Mouse (Mus musculus): ENCODE results near the gene Acer1. TPM values are rescaled to one million over a fixed set of nuclear protein-coding genes. Genes with fewer than 3 reads are reported as not detected.

The Acer1 gene
- polyA plus RNA-seq, 1 experiment from 2014 or later: not detected

DNA sequence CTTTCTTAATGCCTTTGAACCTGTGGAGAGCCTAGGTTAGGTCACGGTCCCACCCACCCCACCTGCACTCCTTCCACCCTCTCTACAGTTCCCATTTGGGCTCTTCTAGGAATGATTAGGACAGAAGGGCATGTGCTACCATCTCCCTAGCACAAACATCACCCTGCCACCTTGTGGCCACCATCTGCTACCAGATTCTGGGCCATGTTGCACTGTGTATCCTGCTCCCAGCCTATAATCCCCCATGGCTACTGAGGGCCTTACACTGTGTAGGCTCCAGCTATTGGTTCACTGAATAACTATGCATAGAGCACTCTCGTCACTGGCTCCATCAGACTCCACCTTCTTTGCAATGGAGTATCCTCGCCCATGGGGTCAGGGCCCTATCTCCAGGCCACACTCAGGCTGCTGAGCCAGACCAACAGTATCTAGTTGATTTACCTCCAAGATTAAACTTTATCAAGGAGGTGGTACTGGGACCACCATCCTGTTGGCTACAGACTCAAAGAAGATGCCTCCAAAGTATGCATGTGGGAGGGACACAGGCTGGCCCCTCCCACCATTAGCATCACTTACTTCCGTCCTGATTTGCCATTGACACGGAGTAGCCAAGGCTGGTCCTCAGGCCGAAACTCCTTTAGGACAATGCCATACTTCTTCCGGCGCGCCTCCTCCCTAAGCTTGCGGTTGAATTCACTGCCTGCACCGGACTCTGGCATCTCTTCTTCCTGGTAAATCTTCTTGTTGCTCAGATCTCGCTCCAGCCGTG is 25.4 kb upstream of the Acer1 start:
- H3K4me1 ChIP-seq (replicated peaks; ENCODE audit: control insufficient read depth, insufficient read depth, low read length): peaks cover 12% of the 10 kb centered on the region
- no peak for DNase-seq (ENCODE audit: low spot score)
- no peak overlapping the region for H3K9ac ChIP-seq
- H3K27me3 ChIP-seq (ENCODE audit: control insufficient read depth, insufficient read depth, low read length): no peaks in the 10 kb centered on the region
- 95% methylated on average over 13 of the region's 13 CpGs for WGBS
- peaks cover 72% of the 10 kb centered on the region for H3K36me3 ChIP-seq (replicated peaks; ENCODE audit: control insufficient read depth, insufficient read depth)
- H3K4me2 ChIP-seq (replicated peaks): no peak overlapping the region
- H3K9me3 ChIP-seq (ENCODE audit: control insufficient read depth, low read length): no peaks in the 10 kb centered on the region
- no peak for ATAC-seq (ENCODE audit: low FRiP score)
- no peak overlapping the region for H3K27ac ChIP-seq
- H3K4me3 ChIP-seq (replicated peaks; ENCODE audit: low read length): no peak overlapping the region

DNA sequence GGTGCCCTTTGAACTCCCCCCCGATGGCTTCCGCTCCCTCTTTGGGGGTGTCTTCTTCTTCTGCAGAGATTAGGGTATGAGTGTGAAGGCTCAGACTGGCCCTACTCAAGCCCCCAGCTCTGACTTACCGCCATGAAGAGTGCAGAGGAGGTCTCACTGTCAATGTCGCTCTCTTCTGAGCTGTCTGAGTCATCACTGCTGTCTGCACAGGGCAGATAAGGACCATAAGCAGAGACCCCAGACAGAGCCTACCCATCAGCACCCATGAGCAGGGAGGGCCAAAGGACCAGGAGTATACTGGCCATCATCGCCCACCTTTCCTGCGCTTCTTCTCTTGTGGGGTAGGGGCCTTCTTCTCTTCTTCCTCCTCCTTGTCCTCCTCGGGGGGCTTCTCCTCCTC is 22.1 kb upstream of the Acer1 start:
- Histone ChIP-seq H3K27ac (no peak overlapping the region), H3K4me2 (replicated peaks) (no peak overlapping the region), H3K4me1 (replicated peaks; ENCODE audit: control insufficient read depth, insufficient read depth, low read length) (no peaks in the 10 kb centered on the region), H3K9me3 (ENCODE audit: control insufficient read depth, low read length) (no peaks in the 10 kb centered on the region), H3K9ac (no peak overlapping the region), H3K27me3 (ENCODE audit: control insufficient read depth, insufficient read depth, low read length) (no peaks in the 10 kb centered on the region), H3K36me3 (replicated peaks; ENCODE audit: control insufficient read depth, insufficient read depth) (peaks cover 92% of the 10 kb centered on the region), H3K4me3 (replicated peaks; ENCODE audit: low read length) (no peak overlapping the region)
- WGBS: 94% methylated on average over 7 of the region's 7 CpGs
- ATAC-seq (ENCODE audit: low FRiP score) (no peak), DNase-seq (ENCODE audit: low spot score) (no peak)

DNA sequence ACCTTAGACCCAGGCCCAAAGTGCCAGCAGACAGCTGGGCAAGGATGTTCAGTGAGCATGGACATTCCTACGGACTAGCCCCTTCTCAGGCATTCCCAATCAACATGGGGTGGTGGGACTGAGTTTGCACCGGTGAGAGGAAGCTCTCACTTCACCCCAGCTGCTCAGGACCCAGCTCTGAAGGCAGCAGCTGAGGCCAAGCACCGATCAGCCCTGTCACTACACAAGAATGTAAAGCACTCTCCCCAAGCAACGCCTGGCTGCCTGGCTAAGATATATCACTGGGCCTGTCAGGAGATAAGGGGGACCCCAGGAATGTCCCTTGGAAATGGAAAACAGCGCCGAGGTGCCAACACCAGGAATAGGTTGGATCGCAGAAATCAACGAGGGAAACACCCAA is 19.3 kb upstream of the Acer1 start:
- H3K36me3 ChIP-seq (replicated peaks; ENCODE audit: control insufficient read depth, insufficient read depth): peaks cover 68% of the 10 kb centered on the region
- H3K27ac ChIP-seq: no peak overlapping the region
- H3K9me3 ChIP-seq (ENCODE audit: control insufficient read depth, low read length): no peaks in the 10 kb centered on the region
- ATAC-seq (ENCODE audit: low FRiP score) (no peak), DNase-seq (ENCODE audit: low spot score) (no peak)
- 79% methylated on average over 8 of the region's 8 CpGs for WGBS
- H3K4me2 ChIP-seq (replicated peaks): no peak overlapping the region
- no peak overlapping the region for H3K9ac ChIP-seq
- H3K27me3 ChIP-seq (ENCODE audit: control insufficient read depth, insufficient read depth, low read length): no peaks in the 10 kb centered on the region
- H3K4me1 ChIP-seq (replicated peaks; ENCODE audit: control insufficient read depth, insufficient read depth, low read length): peaks cover 8% of the 10 kb centered on the region; the same call in 1 of the 2 replicates
- H3K4me3 ChIP-seq (replicated peaks; ENCODE audit: low read length): no peak overlapping the region

DNA sequence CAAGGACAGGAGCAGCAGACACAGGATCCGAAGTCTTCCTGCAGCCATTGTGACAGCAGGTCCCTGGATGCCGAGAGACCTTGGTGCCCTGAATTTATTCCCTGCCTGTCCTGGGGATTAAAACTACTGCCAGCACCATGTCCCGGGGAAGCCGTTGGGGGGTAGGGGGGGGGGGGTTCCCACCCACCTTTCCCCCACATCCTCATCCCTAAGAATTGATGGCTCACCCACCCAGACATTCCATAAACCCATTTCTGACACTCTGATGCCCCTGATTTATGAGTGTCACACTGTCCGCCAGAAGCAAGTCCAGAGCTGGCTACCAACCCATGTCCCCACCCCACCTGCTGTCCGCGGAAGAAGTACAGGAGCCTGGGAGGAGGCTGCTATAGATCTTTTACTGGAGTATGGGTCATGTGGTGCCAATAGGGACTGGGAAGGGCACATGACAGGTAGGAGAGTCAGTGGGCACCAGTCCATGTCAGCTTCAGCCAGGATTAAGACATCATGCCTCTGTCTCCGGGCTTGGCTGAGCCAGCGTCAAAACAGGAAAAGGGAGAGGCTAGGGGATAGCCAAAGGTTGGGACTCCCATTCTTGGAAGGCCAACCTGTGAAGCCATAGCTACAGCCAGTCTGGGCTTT is 18.2 kb upstream of the Acer1 start, which contains the start of gene Pspn:
Gene Pspn (minus strand): TSS at position 51 of the 642 bp plus-strand sequence.
- no peak within 1 kb of the TSS for H3K4me3 ChIP-seq (replicated peaks; ENCODE audit: low read length)
- H3K27ac ChIP-seq: no peak within 1 kb of the TSS
- peaks cover 8% of the 10 kb centered on the region; the same call in 1 of the 2 replicates for H3K4me1 ChIP-seq (replicated peaks; ENCODE audit: control insufficient read depth, insufficient read depth, low read length)
- no peak within 1 kb of the TSS for H3K4me2 ChIP-seq (replicated peaks)
- no peaks in the 10 kb centered on the region for H3K27me3 ChIP-seq (ENCODE audit: control insufficient read depth, insufficient read depth, low read length)
- H3K9ac ChIP-seq: no peak within 1 kb of the TSS
- peaks cover 68% of the 10 kb centered on the region for H3K36me3 ChIP-seq (replicated peaks; ENCODE audit: control insufficient read depth, insufficient read depth)
- ATAC-seq (ENCODE audit: low FRiP score) (no peak), DNase-seq (ENCODE audit: low spot score) (no peak)
- H3K9me3 ChIP-seq (ENCODE audit: control insufficient read depth, low read length): no peaks in the 10 kb centered on the region
- 85% methylated on average over 9 of the region's 9 CpGs for WGBS

DNA sequence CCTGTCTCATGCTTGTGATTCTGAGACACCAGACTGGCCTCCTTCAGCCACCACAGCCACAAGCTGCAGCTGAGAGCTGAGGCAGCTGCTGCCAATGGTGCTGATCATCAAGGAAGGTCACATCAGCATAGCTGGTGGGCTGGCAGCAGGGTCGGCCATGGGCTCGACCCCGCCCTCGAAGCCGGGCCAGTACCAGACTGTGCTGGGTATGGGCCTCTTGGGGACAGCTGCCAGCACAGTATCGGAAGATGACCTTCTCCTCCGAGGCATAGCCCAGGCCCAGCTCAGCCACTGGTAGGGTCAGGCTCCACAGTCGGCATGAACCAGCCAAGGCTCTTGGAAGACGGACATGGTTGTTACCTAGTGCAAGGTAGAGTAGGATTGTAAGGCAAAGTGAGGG is 17.5 kb upstream of the Acer1 start:
- no peaks in the 10 kb centered on the region for H3K9me3 ChIP-seq (ENCODE audit: control insufficient read depth, low read length)
- ATAC-seq (ENCODE audit: low FRiP score) (no peak), DNase-seq (ENCODE audit: low spot score) (no peak)
- H3K36me3 ChIP-seq (replicated peaks; ENCODE audit: control insufficient read depth, insufficient read depth): peaks cover 68% of the 10 kb centered on the region
- no peaks in the 10 kb centered on the region for H3K27me3 ChIP-seq (ENCODE audit: control insufficient read depth, insufficient read depth, low read length)
- peaks cover 8% of the 10 kb centered on the region; the same call in 1 of the 2 replicates for H3K4me1 ChIP-seq (replicated peaks; ENCODE audit: control insufficient read depth, insufficient read depth, low read length)
- no peak overlapping the region for H3K4me2 ChIP-seq (replicated peaks)
- no peak overlapping the region for H3K4me3 ChIP-seq (replicated peaks; ENCODE audit: low read length)
- no peak overlapping the region for H3K9ac ChIP-seq
- 95% methylated on average over 9 of the region's 9 CpGs for WGBS
- no peak overlapping the region for H3K27ac ChIP-seq

DNA sequence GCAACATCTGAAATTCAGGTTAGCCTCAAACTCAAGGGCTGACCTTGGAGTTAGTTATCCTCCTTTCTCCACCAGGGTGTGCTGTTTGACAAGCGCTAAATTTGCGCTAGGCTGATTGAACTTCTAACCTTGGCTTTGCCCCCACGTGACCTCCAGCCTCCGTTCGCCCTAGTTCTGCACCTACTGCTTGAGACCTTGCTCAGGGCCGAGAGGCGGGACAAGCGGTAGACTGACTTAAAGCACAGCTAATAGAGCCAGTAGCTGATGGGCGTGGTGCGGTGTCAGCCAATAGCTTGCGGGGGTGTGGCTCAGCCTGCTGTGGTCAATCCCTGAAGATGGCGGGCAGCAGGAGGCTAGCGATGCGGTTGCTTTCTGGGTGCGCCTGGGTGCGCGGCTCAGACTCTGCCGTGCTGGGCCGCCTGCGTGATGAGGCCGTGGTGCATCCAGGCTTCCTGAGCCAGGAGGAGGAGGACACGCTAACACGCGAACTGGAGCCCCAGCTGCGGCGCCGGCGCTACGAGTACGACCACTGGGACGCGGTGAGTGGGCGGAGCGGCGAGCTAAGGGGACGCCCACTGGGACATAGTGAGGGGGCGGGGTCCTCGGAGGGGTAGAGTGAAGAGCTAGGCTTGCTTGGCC is 15.2 kb upstream of the Acer1 start, which contains the start of gene Alkbh7:
Gene Alkbh7 (plus strand): TSS at position 311 of the 639 bp plus-strand sequence.
- H3K27ac ChIP-seq: peak within 1 kb of the TSS; percentile 83
- H3K9me3 ChIP-seq (ENCODE audit: control insufficient read depth, low read length): no peaks in the 10 kb centered on the region
- DNase-seq (ENCODE audit: low spot score) (peak; percentile 88), ATAC-seq (ENCODE audit: low FRiP score) (peak; percentile 97)
- H3K4me2 ChIP-seq (replicated peaks): peak within 1 kb of the TSS; percentile 70
- H3K9ac ChIP-seq: peak within 1 kb of the TSS; percentile 78
- peak within 1 kb of the TSS; percentile 78 for H3K4me3 ChIP-seq (replicated peaks; ENCODE audit: low read length)
- H3K4me1 ChIP-seq (replicated peaks; ENCODE audit: control insufficient read depth, insufficient read depth, low read length): peaks cover 8% of the 10 kb centered on the region; the same call in 1 of the 2 replicates
- under 1% methylated on average over 38 of the region's 38 CpGs for WGBS
- H3K27me3 ChIP-seq (ENCODE audit: control insufficient read depth, insufficient read depth, low read length): no peaks in the 10 kb centered on the region
- H3K36me3 ChIP-seq (replicated peaks; ENCODE audit: control insufficient read depth, insufficient read depth): peaks cover 69% of the 10 kb centered on the region

DNA sequence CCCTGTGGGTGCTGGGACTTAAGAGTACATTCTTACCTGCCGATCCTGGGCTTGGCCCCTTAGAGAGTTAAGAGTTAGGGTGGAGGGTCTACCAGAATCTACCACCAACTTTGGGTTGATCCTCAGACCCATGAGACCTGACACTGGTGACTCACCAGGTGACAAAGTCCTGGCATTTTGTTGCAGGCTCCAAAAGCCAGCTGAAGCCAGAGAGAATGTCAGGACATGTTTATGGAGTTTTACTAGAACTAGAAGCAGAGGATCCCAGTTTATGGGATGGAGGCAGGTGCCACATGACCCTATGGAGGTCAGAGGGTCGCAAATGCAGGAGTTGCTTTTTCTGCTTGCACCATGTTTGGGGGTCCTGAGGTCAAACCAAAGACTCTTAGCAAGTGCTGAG is 14.6 kb upstream of the Acer1 start:
- H3K9me3 ChIP-seq (ENCODE audit: control insufficient read depth, low read length): no peaks in the 10 kb centered on the region
- no peak for DNase-seq (ENCODE audit: low spot score)
- 70% methylated on average over 2 of the region's 2 CpGs for WGBS
- ATAC-seq (ENCODE audit: low FRiP score): no peak
- H3K4me2 ChIP-seq (replicated peaks): peak overlapping the region; percentile 70; the same call in 1 of the 2 replicates
- H3K27ac ChIP-seq: no peak overlapping the region
- peaks cover 11% of the 10 kb centered on the region; the same call in 1 of the 2 replicates for H3K4me1 ChIP-seq (replicated peaks; ENCODE audit: control insufficient read depth, insufficient read depth, low read length)
- no peak overlapping the region for H3K4me3 ChIP-seq (replicated peaks; ENCODE audit: low read length)
- no peaks in the 10 kb centered on the region for H3K27me3 ChIP-seq (ENCODE audit: control insufficient read depth, insufficient read depth, low read length)
- no peak overlapping the region for H3K9ac ChIP-seq
- H3K36me3 ChIP-seq (replicated peaks; ENCODE audit: control insufficient read depth, insufficient read depth): peaks cover 64% of the 10 kb centered on the region

DNA sequence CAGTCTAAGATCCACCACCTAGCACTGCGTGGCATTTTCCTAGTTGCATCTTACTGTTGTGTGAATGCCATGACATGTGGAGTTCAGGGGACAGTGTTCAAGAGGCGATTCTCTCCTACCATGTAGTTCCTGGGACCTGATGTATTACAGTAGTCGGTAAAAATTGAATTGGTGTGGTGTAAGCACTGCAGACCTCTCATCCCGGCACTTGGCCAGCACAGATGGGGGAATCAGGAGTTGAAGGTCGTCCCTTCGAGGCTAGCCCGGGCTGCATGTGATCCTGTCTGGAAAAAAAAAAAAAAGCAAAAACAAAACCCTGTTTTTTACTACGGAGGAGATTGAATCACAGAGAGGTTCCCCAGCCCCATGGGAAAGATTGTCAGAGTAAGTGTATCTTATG is 13.1 kb upstream of the Acer1 start:
- no peak overlapping the region for H3K27ac ChIP-seq
- peaks cover 49% of the 10 kb centered on the region for H3K36me3 ChIP-seq (replicated peaks; ENCODE audit: control insufficient read depth, insufficient read depth)
- H3K27me3 ChIP-seq (ENCODE audit: control insufficient read depth, insufficient read depth, low read length): no peaks in the 10 kb centered on the region
- no peak for DNase-seq (ENCODE audit: low spot score)
- H3K4me2 ChIP-seq (replicated peaks): no peak overlapping the region
- peaks cover 18% of the 10 kb centered on the region for H3K4me1 ChIP-seq (replicated peaks; ENCODE audit: control insufficient read depth, insufficient read depth, low read length)
- 96% methylated on average over 8 of the region's 8 CpGs for WGBS
- ATAC-seq (ENCODE audit: low FRiP score): no peak
- no peak overlapping the region for H3K9ac ChIP-seq
- no peaks in the 10 kb centered on the region for H3K9me3 ChIP-seq (ENCODE audit: control insufficient read depth, low read length)
- no peak overlapping the region for H3K4me3 ChIP-seq (replicated peaks; ENCODE audit: low read length)

DNA sequence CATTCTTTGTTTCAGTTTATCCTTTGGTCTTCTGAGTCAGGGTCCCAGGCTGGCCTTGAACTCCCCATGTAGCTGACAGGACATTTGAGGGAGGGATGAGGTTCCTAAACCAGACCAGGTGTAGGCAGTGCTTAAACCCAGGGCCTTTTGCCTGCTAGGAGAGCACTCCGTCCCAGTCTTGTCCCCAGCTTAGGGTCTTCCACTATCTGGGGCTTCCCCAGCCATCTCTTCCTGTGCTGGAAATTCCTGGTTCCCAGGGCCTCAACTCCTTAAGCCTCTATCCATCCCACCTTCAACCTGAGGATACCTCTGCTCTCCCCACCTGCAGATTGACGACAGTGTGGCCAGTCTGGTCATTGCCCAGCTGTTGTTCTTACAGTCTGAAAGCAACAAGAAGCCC is 9.0 kb upstream of the Acer1 start:
- no peak for DNase-seq (ENCODE audit: low spot score)
- WGBS: 72% methylated on average over 2 of the region's 2 CpGs
- ATAC-seq (ENCODE audit: low FRiP score): no peak
- Histone ChIP-seq H3K9me3 (ENCODE audit: control insufficient read depth, low read length) (no peaks in the 10 kb centered on the region), H3K4me3 (replicated peaks; ENCODE audit: low read length) (peak overlapping the region; percentile 78), H3K36me3 (replicated peaks; ENCODE audit: control insufficient read depth, insufficient read depth) (peaks cover 39% of the 10 kb centered on the region), H3K9ac (peak overlapping the region; percentile 80), H3K4me1 (replicated peaks; ENCODE audit: control insufficient read depth, insufficient read depth, low read length) (peaks cover 10% of the 10 kb centered on the region), H3K27ac (no peak overlapping the region), H3K4me2 (replicated peaks) (peak overlapping the region; percentile 66), H3K27me3 (ENCODE audit: control insufficient read depth, insufficient read depth, low read length) (no peaks in the 10 kb centered on the region)
